Comparison of ENCODE assay signal across 23 mouse cellular contexts in genomic region chr11:5007186-5007585, GRCm38 (mm10). TPM values are rescaled to one million over a fixed set of nuclear protein-coding genes. Genes with fewer than 3 reads are reported as not detected.
DNase-seq lines count a peak whose midpoint lies in the region; ATAC-seq and TF ChIP-seq lines count a peak whose summit lies in the region.
"Had no signal": no experiment of that assay in that cellular context is flagged by ENCODE, and none has a peak within 500 bp of the region (broad histone marks: within the 10 kb centered on the region; RNA-seq: fewer than 3 reads in every experiment).

No protein-coding gene starts in this region.

- H3K36me3 ChIP-seq in liver, embryonic 16.5 days (ENCODE audit: control insufficient read depth, insufficient read depth) = peaks cover 11% of the 10 kb centered on the region

- H3K27ac ChIP-seq in bone marrow macrophage, adult 2 months (ENCODE audit: insufficient read depth, low read depth, low read length) = 0 out of 2 replicates have a peak overlapping the region, but pooled peaks have one; percentile 65
- peak overlapping the region; percentile 95; the same call in 1 of the 2 replicates for H3K27ac ChIP-seq in liver, embryonic 16.5 days (ENCODE audit: low read length)
- H3K27ac ChIP-seq: forebrain, embryonic 12.5 days; heart, embryonic 15.5 days; hindbrain, embryonic 15.5 days; limb, embryonic 12.5 days; lung, embryonic 15.5 days had no signal

- H3K4me3 ChIP-seq in bone marrow macrophage, adult 2 months (ENCODE audit: insufficient read depth, low read length) = no peak overlapping the region
- no peak overlapping the region for H3K4me3 ChIP-seq in liver, embryonic 16.5 days (ENCODE audit: low read depth, low read length)
- H3K4me3 ChIP-seq: forebrain, embryonic 12.5 days; heart, embryonic 15.5 days; hindbrain, embryonic 15.5 days; limb, embryonic 12.5 days; lung, embryonic 15.5 days had no signal

- TF ChIP-seq POLR2A in bone marrow macrophage, adult 2 months (IDR thresholded peaks at IDR 0.05; ENCODE audit: borderline replicate concordance, low read depth, low read length) = no peak

- peak; percentile 22 for DNase-seq in heart, postnatal 4 days
- DNase-seq in heart, postnatal 25 days (ENCODE audit: low spot score) = no peak
- peak; percentile 54 for DNase-seq in lung, postnatal 10 days
- DNase-seq in lung, postnatal 25 days (ENCODE audit: low spot score) = no peak
- DNase-seq in layer of hippocampus, adult 9-10 months (ENCODE audit: low spot score) = no peak
- DNase-seq: adrenal gland, postnatal 36 days; B cell, adult 2 months; cerebellum, adult 11-12 months; kidney, adult 2 months; kidney, postnatal 14 days; midbrain, embryonic 14.5 days had no signal

- no peaks in the 10 kb centered on the region for H3K9me3 ChIP-seq in liver, embryonic 16.5 days (replicated peaks; ENCODE audit: control insufficient read depth, low read length)
- H3K9me3 ChIP-seq: forebrain, embryonic 12.5 days; G1E; heart, embryonic 15.5 days; hindbrain, embryonic 15.5 days; limb, embryonic 12.5 days; lung, embryonic 15.5 days had no signal

- intact Hi-C loops in heart, postnatal 25 days (cut with DNase I) = no loop called here

- peaks cover 41% of the 10 kb centered on the region for H3K4me1 ChIP-seq in bone marrow macrophage, adult 2 months (ENCODE audit: control insufficient read depth, insufficient read depth, low read length)
- peaks cover 77% of the 10 kb centered on the region for H3K4me1 ChIP-seq in liver, embryonic 16.5 days (ENCODE audit: control insufficient read depth, low read depth, low read length)
- H3K4me1 ChIP-seq: forebrain, embryonic 12.5 days; heart, embryonic 15.5 days; hindbrain, embryonic 15.5 days; limb, embryonic 12.5 days; lung, embryonic 15.5 days had no signal

- no peak overlapping the region for H3K4me2 ChIP-seq in liver, embryonic 16.5 days (ENCODE audit: low read depth, low read length)
- H3K4me2 ChIP-seq: forebrain, embryonic 12.5 days; heart, embryonic 15.5 days; hindbrain, embryonic 15.5 days; limb, embryonic 12.5 days; lung, embryonic 15.5 days had no signal

- no peak overlapping the region for H3K9ac ChIP-seq in liver, embryonic 16.5 days (ENCODE audit: low read depth, low read length)
- H3K9ac ChIP-seq: forebrain, embryonic 12.5 days; heart, embryonic 15.5 days; hindbrain, embryonic 15.5 days; limb, embryonic 12.5 days; lung, embryonic 15.5 days had no signal

- ATAC-seq in liver, embryonic 16.5 days (ENCODE audit: low read depth) = no peak

- 74% methylated on average over 1 of the region's 1 CpGs for WGBS in liver, embryonic 16.5 days (ENCODE audit: insufficient replicate concordance)

- TF ChIP-seq CTCF in bone marrow macrophage, adult 2 months (IDR thresholded peaks at IDR 0.05; ENCODE audit: low read depth, low read length) = no peak

- H3K27me3 ChIP-seq in liver, embryonic 16.5 days (ENCODE audit: control insufficient read depth, insufficient read depth, low read depth, low read length) = no peaks in the 10 kb centered on the region
- H3K27me3 ChIP-seq: CH12.LX; forebrain, embryonic 12.5 days; heart, embryonic 15.5 days; hindbrain, embryonic 15.5 days; limb, embryonic 12.5 days; lung, embryonic 15.5 days had no signal

RNA-seq across cellular contexts. Expression of gene Ap1b1, which starts 20.6 kb away (rescaled TPM):
- 10 to 100 TPM; 45.6 to 45.7 TPM for total RNA-seq in heart, postnatal 4 days (2021)
- total RNA-seq in heart, postnatal 25 days (2021) = 10 to 100 TPM; 53.1 to 58.1 TPM
- polyA plus RNA-seq in bone marrow macrophage, adult 2 months (2012; ENCODE audit: insufficient read depth, insufficient read length, missing spikeins) = 165 and 185 TPM in 2 replicates
- polyA plus RNA-seq in liver, embryonic 16.5 days (2015; fragmentation: Nextera tagmentation; extraction: Ambion mirVana) = 78.9 and 81.7 TPM in 2 replicates

RNA-seq across cellular contexts. Expression of gene Rasl10a, which starts 50.7 kb away (rescaled TPM):
- total RNA-seq in heart, postnatal 4 days (2021) = 1 to 10 TPM in 1 of 2 experiments, under 1 TPM in 1; 0.41 to 1.0 TPM
- 1 to 10 TPM; 2.4 to 5.3 TPM for total RNA-seq in heart, postnatal 25 days (2021)
- polyA plus RNA-seq in bone marrow macrophage, adult 2 months (2012; ENCODE audit: insufficient read depth, insufficient read length, missing spikeins) = not detected in 2 replicates
- polyA plus RNA-seq in liver, embryonic 16.5 days (2015; fragmentation: Nextera tagmentation; extraction: Ambion mirVana) = 0.27 and 0.36 TPM in 2 replicates
- total RNA-seq: gastrocnemius, adult 8-10 months; hematopoietic stem cell, adult 5-6 weeks; megakaryocyte-erythroid progenitor cell, adult 5-6 weeks had no signal

RNA-seq across cellular contexts. Expression of gene Gas2l1, which starts 57.9 kb away (rescaled TPM):
- 10 to 100 TPM; 20.3 to 22.1 TPM for total RNA-seq in heart, postnatal 4 days (2021)
- 10 to 100 TPM; 19.0 to 21.2 TPM for total RNA-seq in heart, postnatal 25 days (2021)
- 42.0 and 44.9 TPM in 2 replicates for polyA plus RNA-seq in bone marrow macrophage, adult 2 months (2012; ENCODE audit: insufficient read depth, insufficient read length, missing spikeins)
- 8.4 and 9.4 TPM in 2 replicates for polyA plus RNA-seq in liver, embryonic 16.5 days (2015; fragmentation: Nextera tagmentation; extraction: Ambion mirVana)

RNA-seq across cellular contexts. Expression of gene Nefh, which starts 59.3 kb away (rescaled TPM):
- total RNA-seq in heart, postnatal 4 days (2021) = not detected
- not detected for total RNA-seq in heart, postnatal 25 days (2021)
- polyA plus RNA-seq in bone marrow macrophage, adult 2 months (2012; ENCODE audit: insufficient read depth, insufficient read length, missing spikeins) = not detected in 2 replicates
- polyA plus RNA-seq in liver, embryonic 16.5 days (2015; fragmentation: Nextera tagmentation; extraction: Ambion mirVana) = 0.11 and 0.14 TPM in 2 replicates
- total RNA-seq: CH12.LX; gastrocnemius, adult 8-10 months had no signal

Comparison
In these comparisons a context has a peak if more than half of its experiments do, and no peak if none do; other contexts are left out.
1. DNase-seq: peak in heart, postnatal 4 days (single experiment) and lung, postnatal 10 days (single experiment); none in heart, postnatal 25 days (single experiment), lung, postnatal 25 days (single experiment) and layer of hippocampus, adult 9-10 months (single experiment).